Mouse (Mus musculus): Measurements from ENCODE around the gene Tal1.

The Tal1 gene

DNA sequence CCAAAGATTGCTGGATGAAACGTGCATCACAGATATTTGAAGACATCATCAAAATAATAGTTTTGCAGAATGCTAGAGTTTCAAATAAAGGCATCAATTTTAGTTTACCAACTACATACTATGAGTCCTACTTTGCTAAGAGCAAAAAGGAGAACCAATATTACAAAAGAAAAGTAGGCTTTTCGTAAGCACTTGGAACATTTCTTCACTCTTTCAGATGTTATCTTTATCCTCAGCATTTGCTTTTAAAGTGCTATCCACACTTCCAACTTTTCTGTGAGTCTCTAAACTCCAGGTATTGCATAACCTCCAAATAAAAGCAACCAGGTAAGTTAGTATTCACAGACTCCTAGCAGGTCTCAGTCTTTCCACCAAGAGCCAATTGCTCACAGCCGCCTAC, 63.4 kb downstream of the Tal1 start:
- no peak for DNase-seq

DNA sequence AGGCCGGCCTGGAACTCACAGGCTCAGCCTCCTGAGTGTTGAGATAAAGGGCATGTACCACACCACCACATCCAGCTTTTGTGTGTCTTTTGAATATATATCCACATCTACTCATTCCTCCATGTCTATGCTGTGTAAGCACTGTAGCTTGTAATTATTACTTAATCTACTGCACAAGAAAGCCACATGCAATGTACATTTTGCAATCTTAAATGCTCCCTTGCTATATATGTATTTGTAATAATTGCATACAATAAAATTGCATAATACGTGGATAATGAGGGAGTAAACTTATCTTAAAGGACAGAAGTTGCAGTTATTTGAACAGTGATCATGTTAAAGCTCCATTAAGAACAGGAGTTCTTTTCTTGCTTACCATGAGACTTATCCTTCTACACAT, 64.9 kb downstream of the Tal1 start:
- DNase-seq, result no peak

Data from kidney, adult 11 months (tissue).